Mouse (Mus musculus) kidney, adult 2 months (tissue): Measurements from ENCODE around the gene Gdf5. TPM values are rescaled to one million over a fixed set of nuclear protein-coding genes. Genes with fewer than 3 reads are reported as not detected.
A peak's percentile ranks its signal among the peaks of the same experiment; 100 is the strongest.

ENCODE experiments used
- DNase-seq: peaks from one replicate; pipeline ENCODE4 v3.0.0; 2021
- H3K27ac ChIP-seq: fragments of 200-500 bp; 2 replicates; pipeline ENCODE4 v1.5.1; 2012; ENCODE audit warnings: low read depth, low read length, control low read depth, inconsistent platforms; ENCODE audit not compliant: insufficient read depth
- H3K27me3 ChIP-seq: fragments of 200-500 bp; replicated peaks from 2 replicates; pipeline ENCODE4 v1.6.1; 2012; ENCODE audit warnings: mild to moderate bottlenecking, moderate library complexity, low read length, inconsistent platforms; ENCODE audit not compliant: control insufficient read depth, insufficient read depth
- H3K36me3 ChIP-seq: fragments of 200-500 bp; 2 replicates; pipeline ENCODE4 v1.6.1; 2012; ENCODE audit warnings: mild to moderate bottlenecking, moderate library complexity, low read length, inconsistent platforms; ENCODE audit not compliant: control insufficient read depth, insufficient read depth
- H3K4me1 ChIP-seq: fragments of 200-500 bp; 2 replicates; pipeline ENCODE4 v1.6.1; 2011; ENCODE audit warnings: low read length; ENCODE audit not compliant: control insufficient read depth, insufficient read depth
- H3K4me3 ChIP-seq: fragments of 200-500 bp; 2 replicates; pipeline ENCODE4 v1.5.1; 2011; ENCODE audit warnings: mild to moderate bottlenecking, low read depth, low read length, control low read depth; ENCODE audit not compliant: insufficient read depth
- CTCF ChIP-seq: fragments of 200-500 bp; conservative IDR thresholded peaks from 2 replicates; pipeline ENCODE4 v1.5.1; 2011; ENCODE audit warnings: low read depth, mild to moderate bottlenecking, control low read depth, low read length, moderate library complexity, mixed read lengths; ENCODE audit not compliant: insufficient read depth, insufficient read length
- POLR2A ChIP-seq: fragments of 200-500 bp; IDR thresholded peaks from one replicate; pipeline ENCODE4 v1.6.1; 2011; ENCODE audit warnings: low read depth, low read length, control low read depth
- WGBS: fragments of 180-500 bp; shearing (Covaris S2); methylation state at CpG from one replicate; pipeline ENCODE4 v1.1.7; 2018; 5-methylcytosine and 5-hydroxymethylcytosine counted together
- polyA plus RNA-seq: library from polyadenylated mRNA; depleted of rRNA; stranded (reverse); fragments of >200 nt; gene quantifications from 2 replicates; pipeline ENCODE4 v1.2.3, GENCODE M21; 2012; rRNA removed

Gene Gdf5
- polyA plus RNA-seq = 0.29 and 0.41 TPM in 2 replicates

GRCm38 (mm10) chr2:155945124-155945523, at the start of gene Gdf5:
Gene Gdf5 (minus strand): TSS chr2:155945367.
- H3K27me3 ChIP-seq = no peaks in the 10 kb centered on the region
- H3K4me1 ChIP-seq = no peaks in the 10 kb centered on the region
- no peak for TF ChIP-seq CTCF
- H3K36me3 ChIP-seq = no peaks in the 10 kb centered on the region
- H3K27ac ChIP-seq = no peak within 1 kb of the TSS
- H3K4me3 ChIP-seq = no peak within 1 kb of the TSS
- 52% methylated on average over 13 of the region's 13 CpGs for WGBS
- no peak for DNase-seq

GRCm38 (mm10) chr2:155991863-155992321, 46.7 kb upstream of the Gdf5 start:
- no peaks in the 10 kb centered on the region; the same call in 1 of the 2 replicates for H3K36me3 ChIP-seq
- TF ChIP-seq POLR2A (no peak), CTCF (no peak)
- peak; percentile 84 for DNase-seq
- H3K4me1 ChIP-seq = no peaks in the 10 kb centered on the region
- no peaks in the 10 kb centered on the region for H3K27me3 ChIP-seq
- H3K27ac ChIP-seq = no peak overlapping the region
- 55% methylated on average over 14 of the region's 14 CpGs for WGBS
- no peak overlapping the region for H3K4me3 ChIP-seq

- Histone ChIP-seq H3K27me3 (no peaks in the 10 kb centered on the region), H3K36me3 (no peaks in the 10 kb centered on the region; the same call in 1 of the 2 replicates), H3K4me3 (no peak overlapping the region), H3K4me1 (no peaks in the 10 kb centered on the region), H3K27ac (no peak overlapping the region)
- DNase-seq = no peak
- TF ChIP-seq CTCF (no peak), POLR2A (no peak)
- 90% methylated on average over 10 of the region's 10 CpGs for WGBS
These were observed 46.0 kb upstream of the Gdf5 start for GRCm38 (mm10) chr2:155991151-155991550.

GRCm38 (mm10) chr2:155989085-155989484, 43.9 kb upstream of the Gdf5 start:
- no peaks in the 10 kb centered on the region for H3K27me3 ChIP-seq
- H3K36me3 ChIP-seq = no peaks in the 10 kb centered on the region
- H3K4me3 ChIP-seq = no peak overlapping the region
- no peak for DNase-seq
- WGBS = 72% methylated on average over 4 of the region's 4 CpGs
- TF ChIP-seq POLR2A = no peak
- TF ChIP-seq CTCF = no peak
- H3K27ac ChIP-seq = no peak overlapping the region
- H3K4me1 ChIP-seq = no peaks in the 10 kb centered on the region

GRCm38 (mm10) chr2:155987131-155987530, 42.0 kb upstream of the Gdf5 start:
- Histone ChIP-seq H3K36me3 (0 out of 2 replicates have a peak, but pooled peaks cover 2% of the 10 kb centered on the region), H3K27me3 (no peaks in the 10 kb centered on the region), H3K4me3 (no peak overlapping the region), H3K27ac (no peak overlapping the region), H3K4me1 (no peaks in the 10 kb centered on the region)
- 95% methylated on average over 6 of the region's 6 CpGs for WGBS
- DNase-seq = no peak
- no peak for TF ChIP-seq POLR2A
- TF ChIP-seq CTCF = no peak

GRCm38 (mm10) chr2:155985776-155986175, 40.6 kb upstream of the Gdf5 start:
- no peak for DNase-seq
- no peaks in the 10 kb centered on the region for H3K27me3 ChIP-seq
- H3K36me3 ChIP-seq = 0 out of 2 replicates have a peak, but pooled peaks cover 2% of the 10 kb centered on the region
- no peak overlapping the region for H3K27ac ChIP-seq
- H3K4me3 ChIP-seq = no peak overlapping the region
- WGBS = 95% methylated on average over 7 of the region's 7 CpGs
- H3K4me1 ChIP-seq = no peaks in the 10 kb centered on the region
- no peak for TF ChIP-seq POLR2A
- no peak for TF ChIP-seq CTCF

GRCm38 (mm10) chr2:155979328-155979991, 34.3 kb upstream of the Gdf5 start:
- TF ChIP-seq POLR2A (no peak), CTCF (no peak)
- WGBS = 39% methylated on average over 5 of the region's 5 CpGs

More at GRCm38 (mm10) chr2:155979328-155979991, 34.3 kb upstream of the Gdf5 start:
- Histone ChIP-seq H3K27me3 (no peaks in the 10 kb centered on the region), H3K4me3 (peak overlapping the region; percentile 35), H3K4me1 (no peaks in the 10 kb centered on the region), H3K36me3 (0 out of 2 replicates have a peak, but pooled peaks cover 2% of the 10 kb centered on the region), H3K27ac (peak overlapping the region; percentile 8; the same call in 1 of the 2 replicates)
- DNase-seq = peak; percentile 52
